Mouse (Mus musculus): ENCODE results near the gene Pnpla2.
A peak's percentile ranks its signal among the peaks of the same experiment; 100 is the strongest.

Gene Pnpla2

DNA sequence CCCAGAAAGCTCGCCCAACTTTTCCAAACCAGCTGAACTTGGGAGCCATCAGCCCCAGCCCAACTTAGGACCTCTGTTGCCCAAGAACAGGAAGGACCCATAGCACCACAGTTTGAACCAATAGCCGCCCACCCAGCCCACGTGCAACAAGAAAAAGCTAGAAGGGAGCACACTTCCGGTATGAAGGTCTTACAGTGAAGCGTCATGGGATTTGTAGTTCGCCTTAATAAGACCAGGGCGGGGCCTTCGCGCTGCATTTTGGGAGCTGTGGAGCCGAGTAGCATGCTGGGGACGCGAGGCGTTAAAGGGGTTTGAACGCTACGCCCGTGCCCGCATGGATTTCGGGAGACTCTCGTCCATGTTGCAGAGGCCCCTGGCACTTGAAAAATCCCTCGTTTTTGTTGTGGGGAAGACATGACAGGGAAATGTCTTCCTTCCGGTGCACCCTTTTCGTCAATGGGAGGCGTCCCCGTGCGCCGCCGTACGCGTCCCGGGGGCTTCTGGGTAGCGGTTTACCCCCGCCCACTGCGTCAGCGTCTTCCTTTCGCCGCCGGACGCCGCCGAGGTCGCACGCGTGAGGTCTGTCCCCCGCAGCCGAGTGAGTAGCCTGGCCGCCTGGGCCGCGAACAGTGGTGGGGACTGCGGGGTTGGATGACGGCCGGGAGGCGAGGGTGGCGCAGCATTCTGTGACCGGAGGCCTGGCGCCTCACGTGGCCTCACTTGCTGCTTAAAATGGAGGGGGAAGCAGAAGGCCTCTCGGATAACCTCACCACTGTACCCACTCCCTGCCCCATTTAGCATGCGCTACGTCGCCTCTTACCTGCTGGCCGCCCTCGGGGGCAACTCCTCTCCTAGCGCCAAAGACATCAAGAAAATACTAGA, 7.6 kb upstream of the Pnpla2 start, which contains the start of gene Rplp2:
TSS of gene Rplp2 (plus strand) at position 261 of the 882 bp plus-strand sequence.
- DNase-seq (ENCODE audit: low spot score), result peak; percentile 94

GRCm38 (mm10) chr7:141451928-141452327, 3.1 kb upstream of the Pnpla2 start:
- DNase-seq (ENCODE audit: low spot score), result no peak

GRCm38 (mm10) chr7:141453636-141454035, 1.4 kb upstream of the Pnpla2 start:
- no peak for DNase-seq (ENCODE audit: low spot score)

- DNase-seq (ENCODE audit: low spot score), result peak; percentile 74
Observed at GRCm38 (mm10) chr7:141455610-141456314, 764 bp downstream of the Pnpla2 start.

- DNase-seq (ENCODE audit: low spot score), result no peak
Observed at GRCm38 (mm10) chr7:141456739-141457138, 1.7 kb downstream of the Pnpla2 start.

GRCm38 (mm10) chr7:141457236-141457635, 2.2 kb downstream of the Pnpla2 start:
- no peak for DNase-seq (ENCODE audit: low spot score)

- DNase-seq (ENCODE audit: low spot score), result peak; percentile 73
Observed at GRCm38 (mm10) chr7:141457986-141458660, 3.1 kb downstream of the Pnpla2 start.

GRCm38 (mm10) chr7:141458661-141459060, 3.7 kb downstream of the Pnpla2 start:
- peak; percentile 45 for DNase-seq (ENCODE audit: low spot score)

DNA sequence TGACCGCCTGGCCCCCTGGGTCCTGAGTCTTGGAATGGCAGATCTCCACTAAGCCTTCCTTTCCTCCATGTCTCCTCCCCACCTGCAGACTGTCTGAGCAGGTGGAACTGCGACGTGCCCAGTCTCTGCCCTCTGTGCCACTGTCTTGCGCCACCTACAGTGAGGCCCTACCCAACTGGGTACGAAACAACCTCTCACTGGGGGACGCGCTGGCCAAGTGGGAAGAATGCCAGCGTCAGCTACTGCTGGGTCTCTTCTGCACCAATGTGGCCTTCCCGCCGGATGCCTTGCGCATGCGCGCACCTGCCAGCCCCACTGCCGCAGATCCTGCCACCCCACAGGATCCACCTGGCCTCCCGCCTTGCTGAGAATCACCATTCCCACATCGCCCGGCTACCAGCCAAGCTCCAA, 4.3 kb downstream of the Pnpla2 start:
- peak; percentile 44 for DNase-seq (ENCODE audit: low spot score)

- DNase-seq (ENCODE audit: low spot score), result no peak
Observed at GRCm38 (mm10) chr7:141460001-141460390, 5.0 kb downstream of the Pnpla2 start.

DNA sequence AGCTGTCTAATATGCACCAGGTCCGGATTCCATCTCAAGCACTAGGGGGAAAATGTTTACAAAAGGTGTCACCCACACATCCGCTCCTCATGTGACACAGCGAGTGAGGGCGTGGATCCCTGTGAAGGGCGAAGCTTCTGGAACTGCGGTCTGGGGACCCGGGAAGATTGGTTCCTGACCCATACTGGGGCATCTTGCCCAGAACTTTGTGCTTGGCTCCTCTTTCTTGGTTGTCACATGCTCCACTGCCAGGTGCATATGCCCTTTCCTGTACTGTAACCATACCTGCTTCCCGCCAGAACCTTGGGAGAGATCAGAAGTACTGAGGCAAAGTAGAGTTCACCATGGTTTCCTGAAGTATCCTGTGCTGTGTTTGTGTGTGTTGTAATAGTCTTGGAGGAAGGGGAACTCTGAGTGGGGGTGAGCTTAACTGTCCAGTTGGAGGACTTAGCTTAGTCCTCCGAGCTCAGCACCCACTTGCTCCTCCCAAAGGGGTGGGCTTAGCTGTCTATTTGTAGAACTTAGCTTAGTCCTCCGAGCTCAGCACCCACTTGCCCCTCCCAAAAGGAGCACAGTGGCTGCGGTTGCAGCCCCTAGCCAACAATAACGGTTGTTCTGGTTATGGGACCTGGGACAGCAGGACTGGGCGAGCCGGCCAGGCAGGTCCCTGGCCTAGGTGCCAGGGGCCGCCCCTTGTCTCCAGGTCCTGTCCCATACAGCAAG, 5.6 kb downstream of the Pnpla2 start, which contains the start of gene Cracr2b:
TSS of gene Cracr2b (plus strand) at position 704 of the 723 bp plus-strand sequence.
- DNase-seq (ENCODE audit: low spot score), result peak; percentile 47

- DNase-seq (ENCODE audit: low spot score), result peak; percentile 64
Observed at GRCm38 (mm10) chr7:141461521-141462332, 6.7 kb downstream of the Pnpla2 start.

- no peak for DNase-seq (ENCODE audit: low spot score)
Observed at GRCm38 (mm10) chr7:141462333-141462821, 7.4 kb downstream of the Pnpla2 start.

- DNase-seq (ENCODE audit: low spot score), result no peak
Observed at GRCm38 (mm10) chr7:141463824-141464602, 9.0 kb downstream of the Pnpla2 start.

- no peak for DNase-seq (ENCODE audit: low spot score)
Observed at GRCm38 (mm10) chr7:141464603-141465201, 9.7 kb downstream of the Pnpla2 start.

DNA sequence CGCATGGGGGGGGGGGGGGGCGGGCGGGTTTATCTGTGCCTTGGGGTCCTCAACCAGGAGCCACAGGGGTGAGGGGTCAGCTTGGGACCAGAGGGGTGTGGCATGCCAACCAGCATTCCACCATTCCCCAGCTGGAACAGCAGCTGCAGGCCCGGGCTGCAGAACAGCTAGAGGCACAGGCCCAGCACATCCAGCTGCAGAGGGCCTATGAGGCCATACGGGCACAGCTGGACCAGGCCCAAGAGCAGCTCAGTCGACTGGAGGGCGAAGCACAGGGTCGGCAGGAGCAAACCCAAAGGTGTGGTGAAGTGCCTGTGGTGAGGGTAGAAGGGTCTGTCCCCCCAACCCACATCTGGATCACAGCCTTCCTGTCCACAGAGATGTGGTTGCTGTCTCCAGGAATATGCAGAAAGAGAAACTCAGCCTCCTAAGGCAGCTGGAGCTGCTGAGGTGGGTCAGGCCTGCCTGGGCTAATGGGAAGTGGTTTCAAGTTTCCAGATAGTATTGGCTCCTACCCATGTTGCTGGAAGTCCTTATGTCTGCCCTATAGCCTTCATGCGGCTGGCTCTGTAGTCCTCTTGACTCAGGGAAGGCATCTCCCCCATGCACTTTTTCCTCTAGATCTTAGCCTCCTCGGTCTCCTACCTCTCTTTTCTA, 10.5 kb downstream of the Pnpla2 start:
- peak; percentile 67 for DNase-seq (ENCODE audit: low spot score)

- DNase-seq (ENCODE audit: low spot score), result no peak
Observed at GRCm38 (mm10) chr7:141466045-141466394, 11.0 kb downstream of the Pnpla2 start.

DNA sequence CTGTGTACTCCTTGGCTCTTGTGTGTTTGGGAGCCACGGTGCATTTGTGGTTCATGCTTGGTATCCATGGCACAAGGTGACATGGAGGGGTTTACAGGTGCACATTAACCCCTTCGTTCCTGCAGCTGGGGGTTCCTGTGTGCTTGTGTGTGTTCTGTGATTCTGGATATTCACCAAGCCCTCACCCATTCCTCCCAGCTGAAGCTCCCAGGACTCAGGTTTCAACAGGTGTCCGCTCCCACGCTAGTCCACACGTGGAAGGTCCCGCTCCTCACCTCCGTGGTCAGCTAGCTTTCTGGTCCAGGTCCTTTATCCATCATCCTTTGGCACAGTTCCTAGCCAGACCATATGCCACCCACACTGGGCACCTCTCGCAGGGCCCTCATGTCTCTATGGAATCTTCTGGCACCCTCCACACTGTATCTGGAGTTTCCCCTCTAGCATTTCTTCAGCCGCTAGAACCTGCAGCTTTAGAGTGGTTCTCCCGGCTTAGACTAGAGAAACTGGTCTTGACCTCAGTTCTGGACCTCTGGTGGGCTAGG, 11.7 kb downstream of the Pnpla2 start:
- no peak for DNase-seq (ENCODE audit: low spot score)

Measured in testis, postnatal 10 days (tissue).